Mouse (Mus musculus): Measurements from ENCODE around the gene Apobec4. TPM values are rescaled to one million over a fixed set of nuclear protein-coding genes. Genes with fewer than 3 reads are reported as not detected.
A peak's percentile ranks its signal among the peaks of the same experiment; 100 is the strongest.

Apobec4 gene
- total RNA-seq (2021), result not detected

DNA sequence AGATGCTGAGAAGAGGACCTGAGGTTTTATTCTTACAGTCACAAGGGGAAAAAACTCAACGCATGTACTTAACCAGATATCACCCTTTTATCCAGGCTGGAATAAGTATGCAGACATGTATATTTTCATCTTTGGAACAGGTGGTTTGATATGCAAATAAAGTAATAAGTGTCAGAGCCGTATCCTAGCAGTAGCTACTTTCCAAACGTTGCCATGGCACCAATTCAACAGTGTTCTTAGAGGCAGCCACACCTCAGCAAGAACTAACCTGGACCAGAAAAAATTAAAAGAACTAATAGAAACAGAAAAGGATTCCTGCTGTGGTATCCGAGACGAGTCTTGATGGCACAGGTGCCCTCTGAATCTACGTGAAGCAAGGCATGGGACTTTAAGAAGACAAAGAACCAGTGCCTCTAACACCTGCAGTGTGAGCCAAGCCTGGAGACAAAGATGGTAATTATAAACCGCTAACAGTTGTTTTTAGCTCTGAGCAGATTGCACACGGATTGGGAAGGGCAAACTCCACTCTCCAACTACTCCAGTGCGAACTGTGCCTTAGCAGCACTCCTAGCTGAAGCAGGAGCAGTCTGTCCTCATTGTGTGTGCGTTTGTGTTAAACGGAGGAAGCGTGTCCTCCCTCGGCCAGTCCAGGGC is at the start of gene Apobec4:
TSS of gene Apobec4 (plus strand) at position 240 of the 654 bp plus-strand sequence.
- intact Hi-C loops (cut with DNase I), result no loop called here
- no peak for DNase-seq

- intact Hi-C loops (cut with DNase I), result no loop called here
- DNase-seq, result no peak
These were observed 49.3 kb upstream of the Apobec4 start for GRCm38 (mm10) chr1:152701066-152701465.

- DNase-seq, result peak; percentile 10 to 39
- intact Hi-C loops (cut with DNase I), result no loop called here
These were observed 47.4 kb upstream of the Apobec4 start for GRCm38 (mm10) chr1:152702920-152703319.

GRCm38 (mm10) chr1:152703941-152704340 is 46.4 kb upstream of the Apobec4 start:
- intact Hi-C loops (cut with DNase I), result no loop called here

DNA sequence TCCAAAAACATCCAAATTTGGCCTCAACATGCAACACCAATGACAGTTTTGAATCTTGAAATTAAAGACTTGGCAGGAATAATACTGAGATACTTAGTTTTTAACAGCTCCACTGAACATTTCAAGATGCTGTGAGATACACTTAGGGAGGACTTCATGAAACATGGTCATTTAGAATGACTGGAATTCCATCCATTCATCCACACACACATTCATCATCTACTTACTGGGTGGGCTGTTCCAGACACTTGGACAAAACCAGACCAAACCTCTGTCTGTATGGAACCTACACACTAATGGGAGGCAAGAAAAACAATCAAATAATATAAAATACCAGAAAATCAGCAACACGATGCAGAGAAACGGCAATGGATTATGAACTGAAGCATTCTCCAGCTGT is 42.8 kb upstream of the Apobec4 start:
- no peak for DNase-seq
- intact Hi-C loops (cut with DNase I), result no loop called here

More at GRCm38 (mm10) chr1:152703941-152704340, 46.4 kb upstream of the Apobec4 start:
- DNase-seq, result no peak

DNA sequence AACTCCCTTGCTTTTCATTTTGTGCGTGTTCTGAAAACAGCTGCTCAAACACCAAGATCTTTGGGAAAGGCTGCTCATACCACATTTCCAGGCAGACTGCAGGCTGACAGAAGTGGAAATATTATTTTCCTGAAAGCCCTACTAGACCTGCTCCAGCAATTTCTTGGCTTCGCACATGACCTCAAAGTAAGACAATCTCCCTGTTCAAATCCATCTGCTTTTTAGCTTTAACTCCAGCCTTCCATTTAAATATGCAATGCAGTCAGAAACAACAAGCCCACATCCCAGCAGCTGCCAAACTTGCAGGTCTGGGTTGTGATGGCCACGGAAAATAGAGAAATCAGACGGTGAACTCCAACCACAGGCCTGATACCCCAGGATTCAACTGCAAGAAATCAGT is 39.3 kb upstream of the Apobec4 start:
- DNase-seq, result no peak
- intact Hi-C loops (cut with DNase I), result no loop called here

DNA sequence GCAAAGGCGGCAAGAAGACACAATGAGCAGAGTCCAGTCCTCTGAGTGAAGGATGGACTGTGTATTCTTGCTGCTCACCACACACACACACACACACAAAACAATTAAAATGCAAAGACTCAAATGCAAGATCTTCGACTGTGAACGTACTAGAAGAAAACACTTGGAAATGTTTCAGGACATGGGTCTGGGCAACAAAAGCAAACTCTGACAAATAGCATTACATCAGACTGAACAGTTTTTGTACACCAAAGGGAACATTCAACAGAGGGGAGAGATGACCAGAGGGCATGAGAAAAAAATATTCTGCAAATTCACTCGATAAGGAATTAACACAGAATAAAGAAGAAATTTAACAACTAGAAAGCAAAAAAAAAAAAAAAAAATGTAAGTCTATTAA is 36.4 kb upstream of the Apobec4 start:
- intact Hi-C loops (cut with DNase I), result no loop called here
- DNase-seq, result no peak

GRCm38 (mm10) chr1:152714405-152714804 is 35.9 kb upstream of the Apobec4 start:
- no peak for DNase-seq

GRCm38 (mm10) chr1:152717329-152717728 is 33.0 kb upstream of the Apobec4 start:
- intact Hi-C loops (cut with DNase I), result no loop called here
- DNase-seq, result no peak

More at GRCm38 (mm10) chr1:152714405-152714804, 35.9 kb upstream of the Apobec4 start:
- intact Hi-C loops (cut with DNase I), result no loop called here

DNA sequence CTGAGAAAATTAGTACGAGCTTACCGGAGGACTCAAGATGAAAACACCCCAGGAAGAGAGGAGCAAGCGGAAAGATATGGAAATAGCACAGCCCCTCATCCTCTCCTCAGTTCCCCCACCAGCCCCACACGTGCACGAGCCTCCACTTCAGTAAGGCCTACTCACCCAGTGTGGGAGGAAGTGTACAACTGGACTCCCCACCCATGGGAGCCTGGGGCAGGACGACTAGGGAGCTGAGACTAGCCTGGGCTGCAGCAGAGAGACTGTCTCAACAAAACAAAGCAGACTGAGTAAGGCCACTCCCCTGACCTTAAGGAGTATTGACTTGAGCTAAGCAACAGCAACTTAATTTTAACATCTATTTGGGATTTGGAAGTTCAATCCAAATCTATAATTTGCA is 32.2 kb upstream of the Apobec4 start:
- DNase-seq, result no peak

GRCm38 (mm10) chr1:152720969-152721368 is 29.4 kb upstream of the Apobec4 start:
- DNase-seq, result no peak

More for the DNA sequence above, 32.2 kb upstream of the Apobec4 start:
- intact Hi-C loops (cut with DNase I), result no loop called here

DNA sequence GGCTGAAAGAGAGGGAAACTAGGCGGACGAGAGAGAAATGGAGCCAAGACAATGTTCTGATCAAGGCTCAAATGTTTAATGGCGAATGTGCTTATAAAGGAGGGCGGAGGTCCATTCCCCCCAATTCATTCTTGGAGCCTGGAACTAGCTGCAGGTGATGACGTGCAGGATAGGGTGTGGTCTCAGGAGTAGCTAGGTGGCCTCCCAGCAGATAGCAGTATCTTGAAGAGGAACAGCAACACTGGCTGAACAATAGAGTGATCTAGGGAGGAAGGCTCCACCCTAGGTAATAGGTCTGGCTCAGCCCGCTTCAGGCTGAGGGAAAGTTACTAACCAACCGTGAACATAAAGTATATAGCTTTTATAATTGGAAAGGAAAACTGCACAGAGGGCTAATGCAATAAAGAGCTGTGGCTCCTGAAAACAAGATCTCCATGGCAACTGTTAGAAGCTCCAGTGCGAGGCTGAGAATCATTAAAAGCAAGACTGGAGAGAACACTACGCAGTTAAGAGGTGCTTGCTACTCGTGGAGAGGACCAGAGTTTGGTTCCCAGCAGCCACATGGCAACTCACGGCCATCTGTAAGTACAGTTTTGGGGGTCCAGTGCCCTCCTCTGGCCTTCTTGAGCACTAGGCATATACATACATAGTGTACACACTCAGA is 28.7 kb upstream of the Apobec4 start:
- intact Hi-C loops (cut with DNase I), result no loop called here
- DNase-seq, result no peak

More at GRCm38 (mm10) chr1:152720969-152721368, 29.4 kb upstream of the Apobec4 start:
- intact Hi-C loops (cut with DNase I), result no loop called here

- intact Hi-C loops (cut with DNase I), result loop anchor here (1.0 kb wide), 1 partner anchor 22 kb away; no protein-coding TSS in a partner anchor
- DNase-seq, result no peak
These were observed 26.1 kb upstream of the Apobec4 start for GRCm38 (mm10) chr1:152724286-152724685.

DNA sequence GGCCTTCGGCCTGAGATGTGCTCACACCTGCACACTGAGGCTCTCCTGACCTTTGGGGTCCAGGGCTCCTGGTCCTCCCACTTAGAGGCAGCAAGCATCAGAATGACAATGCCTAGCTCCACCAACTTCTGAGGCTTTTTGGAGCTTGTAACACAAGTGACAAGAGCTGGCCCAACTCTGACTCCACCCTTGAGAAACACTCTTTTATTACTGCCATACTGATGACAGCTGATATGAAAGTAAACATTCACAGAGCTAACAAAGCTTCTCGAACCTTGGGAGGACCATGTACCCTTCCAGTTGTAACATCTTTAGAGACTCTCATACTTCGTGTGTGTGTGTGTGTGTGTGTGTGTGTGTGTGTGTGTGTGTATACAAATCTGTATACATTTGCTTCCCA is 24.3 kb upstream of the Apobec4 start:
- no peak for DNase-seq
- intact Hi-C loops (cut with DNase I), result no loop called here

DNA sequence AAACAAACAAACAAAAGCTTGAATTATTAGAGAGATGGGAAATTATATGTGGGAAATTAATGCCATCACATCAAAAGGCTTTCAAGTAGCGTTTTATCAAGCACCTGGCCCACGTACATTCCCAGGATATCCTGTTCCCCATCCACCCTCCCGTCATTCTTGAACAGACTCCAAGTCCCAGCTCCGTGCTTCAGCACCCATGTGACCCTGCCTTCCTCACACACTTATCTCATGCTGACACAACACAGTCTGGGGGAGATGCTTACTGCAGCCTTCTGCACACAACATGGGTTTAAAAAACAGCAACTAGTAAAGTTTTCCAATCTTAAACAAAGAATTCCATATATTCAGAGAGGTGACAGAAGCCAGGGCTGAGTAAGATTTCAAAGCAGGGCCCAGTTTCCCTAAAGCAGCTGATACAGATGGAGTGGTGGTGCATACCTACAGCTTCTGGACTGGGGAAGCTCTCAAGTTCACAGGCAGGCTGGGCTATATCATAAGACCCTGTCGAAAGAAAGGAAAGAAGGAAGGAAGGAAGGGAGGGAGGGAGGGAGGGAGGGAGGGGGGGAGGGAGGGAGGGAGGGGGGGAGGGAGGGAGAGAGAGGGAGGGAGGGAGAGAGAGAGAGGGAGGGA is 22.6 kb upstream of the Apobec4 start:
- intact Hi-C loops (cut with DNase I), result no loop called here
- DNase-seq, result peak in 1 of 2 experiments; percentile 26

DNA sequence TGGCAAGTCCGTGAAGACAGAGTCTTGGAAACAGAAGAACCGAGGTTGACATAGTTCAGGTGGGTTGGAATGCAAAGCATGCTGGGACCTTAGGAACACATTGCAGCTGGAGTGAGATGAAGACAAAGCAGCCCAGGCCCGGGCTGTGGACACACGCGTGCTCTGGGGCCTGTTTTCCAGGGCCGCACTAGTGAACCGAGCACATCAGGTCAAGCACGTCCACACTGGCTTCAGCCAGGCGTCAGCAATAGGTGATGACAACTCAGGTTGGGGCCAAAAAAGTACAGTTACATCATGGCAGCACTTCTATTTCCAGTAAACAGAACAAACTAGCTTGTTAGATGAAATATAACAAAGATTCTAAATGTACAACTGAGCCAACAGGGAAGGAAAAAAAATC is 11.6 kb upstream of the Apobec4 start:
- DNase-seq, result peak; percentile 31 to 48
- intact Hi-C loops (cut with DNase I), result no loop called here

DNA sequence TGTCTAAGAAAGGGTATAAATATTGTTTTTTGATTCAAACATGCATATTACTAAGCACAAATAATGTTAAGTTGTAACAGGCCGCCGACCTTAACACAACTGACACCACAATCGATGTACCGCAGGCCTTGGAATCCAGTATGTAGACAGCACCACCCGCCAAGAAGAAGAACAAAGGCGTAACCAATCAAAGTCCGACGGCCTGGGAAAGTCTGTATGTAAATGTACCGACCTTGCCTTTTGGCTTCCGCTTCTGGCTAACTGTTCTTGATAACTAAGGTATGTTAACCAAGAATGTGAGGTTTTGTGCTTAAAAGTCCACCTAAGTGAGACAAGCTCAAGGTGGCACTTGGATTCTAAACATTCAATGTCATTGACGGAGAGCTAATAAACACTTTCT is 11.0 kb upstream of the Apobec4 start:
- intact Hi-C loops (cut with DNase I), result no loop called here
- no peak for DNase-seq

DNA sequence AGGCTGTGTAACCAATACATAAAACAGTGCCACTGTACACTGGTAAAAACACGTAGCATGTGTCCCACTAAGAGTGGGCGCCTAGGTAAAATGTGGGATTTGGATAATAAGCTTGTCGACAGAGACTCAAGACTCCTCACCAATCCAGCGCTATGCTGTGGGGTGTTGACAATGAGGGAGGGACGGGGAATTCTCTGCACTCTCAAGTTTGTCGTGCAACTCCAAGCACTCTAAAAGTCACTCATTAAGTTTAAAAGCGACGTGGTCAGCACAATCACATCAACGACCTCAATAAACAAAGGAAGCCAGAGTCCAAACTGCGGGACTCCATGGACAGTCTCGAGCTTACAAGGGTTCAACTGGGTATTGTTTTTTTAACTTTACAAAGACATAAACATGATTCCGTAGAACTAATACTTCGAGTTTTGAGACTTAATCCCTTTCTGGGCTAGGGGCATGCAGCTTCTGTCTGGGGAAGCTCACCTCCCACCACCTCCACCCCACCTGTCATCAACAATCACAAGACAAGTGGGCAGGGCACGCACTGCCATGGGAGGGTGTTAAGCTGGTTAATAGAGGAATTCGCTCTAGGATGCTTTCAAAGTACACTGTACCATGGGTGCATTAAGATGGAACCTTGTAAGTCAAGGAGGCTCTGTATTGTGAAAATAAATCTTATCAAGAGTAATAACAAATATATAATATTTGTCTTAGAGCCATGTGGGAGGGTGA is 7.1 kb upstream of the Apobec4 start:
- intact Hi-C loops (cut with DNase I), result no loop called here
- no peak for DNase-seq

GRCm38 (mm10) chr1:152746426-152746825 is 3.9 kb upstream of the Apobec4 start:
- intact Hi-C loops (cut with DNase I), result loop anchor here (1.0 to 5.0 kb wide), 4 partner anchors 22 to 221 kb away; no protein-coding TSS in a partner anchor
- peak; percentile 83 to 87 for DNase-seq

GRCm38 (mm10) chr1:152749276-152749675 is 1.1 kb upstream of the Apobec4 start:
- DNase-seq, result peak in 1 of 2 experiments; percentile 16
- intact Hi-C loops (cut with DNase I), result loop anchor here (5.0 kb wide), 2 partner anchors 67 to 122 kb away; no protein-coding TSS in a partner anchor

GRCm38 (mm10) chr1:152761791-152762190 is 11.4 kb downstream of the Apobec4 start:
- DNase-seq, result no peak

More at GRCm38 (mm10) chr1:152761791-152762190, 11.4 kb downstream of the Apobec4 start:
- intact Hi-C loops (cut with DNase I), result loop anchor here (10.0 kb wide), 1 partner anchor 367 kb away; the partner anchor contains the start of gene Colgalt2
